Mouse (Mus musculus): Measurements from ENCODE around the gene Gm49378.
A peak's percentile ranks its signal among the peaks of the same experiment; 100 is the strongest.

DNA sequence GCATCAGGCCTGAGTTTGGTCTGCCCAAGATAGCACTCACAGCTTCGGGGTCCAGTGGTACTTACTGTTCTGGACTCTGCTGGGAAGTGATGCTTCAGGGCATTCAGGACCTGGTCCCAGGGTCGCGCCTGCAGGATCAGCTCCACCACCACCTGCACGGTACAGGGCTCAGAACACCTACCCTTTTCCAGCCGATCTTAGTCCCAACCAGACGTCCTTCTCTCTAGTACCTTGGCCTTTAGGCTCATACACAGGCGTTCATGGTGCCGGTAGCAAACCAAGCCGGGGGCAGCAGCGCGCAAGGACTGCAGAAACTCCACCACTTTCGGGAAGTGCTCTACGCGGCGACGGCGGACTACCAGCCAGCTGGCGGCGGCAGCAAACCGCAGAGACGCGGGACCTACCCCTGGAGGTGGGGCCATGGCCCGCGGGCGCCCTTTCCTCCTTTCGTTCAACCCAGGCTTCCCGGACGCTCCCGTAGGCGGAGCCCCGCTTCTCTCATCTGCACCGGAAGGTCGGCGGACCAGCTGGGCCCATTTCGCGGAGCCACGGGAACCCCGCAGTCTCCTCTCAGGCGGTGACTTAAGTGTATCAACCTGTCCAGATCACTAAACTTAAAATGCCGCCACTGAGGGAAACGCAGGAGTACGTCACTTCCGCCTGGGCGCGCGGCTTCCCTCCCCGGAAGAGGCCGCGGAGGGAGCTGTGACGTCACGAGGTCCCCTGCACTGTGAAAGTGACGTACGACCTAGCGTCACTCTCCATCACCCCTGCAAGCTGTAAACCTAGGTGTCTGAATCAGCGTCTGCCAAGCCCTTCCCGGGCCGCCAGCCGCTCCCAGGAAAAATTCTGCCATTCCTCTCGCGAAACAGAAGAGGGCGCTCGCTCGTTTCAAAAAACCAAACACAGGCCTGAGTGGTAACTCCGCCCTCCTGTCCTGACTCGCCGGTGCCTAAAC is 43.7 kb upstream of the Gm49378 start, which contains the start of gene Tinf2:
- TF ChIP-seq CTCF (IDR thresholded peaks at IDR 0.05; ENCODE audit: low read depth, low read length), result peak; percentile 98
- TF ChIP-seq POLR2A (IDR thresholded peaks at IDR 0.05; ENCODE audit: borderline replicate concordance, low read depth, low read length), result no peak

Data from bone marrow macrophage, adult 2 months (primary cell).